Mouse (Mus musculus): ENCODE measurements around the gene Cnnm4. TPM values are rescaled to one million over a fixed set of nuclear protein-coding genes. Genes with fewer than 3 reads are reported as not detected.

The Cnnm4 gene
- polyA plus RNA-seq, 1 experiment from 2014 or later, result 16.2 TPM

GRCm38 (mm10) chr1:36454055-36454815 is 17.2 kb upstream of the Cnnm4 start:
- H3K27ac ChIP-seq (replicated peaks), result no peak overlapping the region
- no peaks in the 10 kb centered on the region for H3K9me3 ChIP-seq
- no peak overlapping the region for H3K4me3 ChIP-seq
- H3K4me1 ChIP-seq, result peaks cover 6% of the 10 kb centered on the region
- DNase-seq (ENCODE audit: low spot score), result no peak
- H3K27me3 ChIP-seq (replicated peaks; ENCODE audit: low read depth, poor library complexity, severe bottlenecking), result no peaks in the 10 kb centered on the region
- H3K36me3 ChIP-seq (replicated peaks), result no peaks in the 10 kb centered on the region
- WGBS, result 82% methylated on average over 6 of the region's 6 CpGs

GRCm38 (mm10) chr1:36457388-36458014 is 13.9 kb upstream of the Cnnm4 start:
- Histone ChIP-seq H3K4me1 (peaks cover 9% of the 10 kb centered on the region), H3K36me3 (replicated peaks) (no peaks in the 10 kb centered on the region), H3K9me3 (no peaks in the 10 kb centered on the region), H3K4me3 (no peak overlapping the region), H3K27me3 (replicated peaks; ENCODE audit: low read depth, poor library complexity, severe bottlenecking) (no peaks in the 10 kb centered on the region), H3K27ac (replicated peaks) (no peak overlapping the region)
- DNase-seq (ENCODE audit: low spot score), result no peak
- 31% methylated on average over 7 of the region's 7 CpGs for WGBS

- H3K4me3 ChIP-seq, result no peak overlapping the region
- 81% methylated on average over 5 of the region's 5 CpGs for WGBS
These were observed 13.3 kb upstream of the Cnnm4 start for GRCm38 (mm10) chr1:36458169-36458568.

GRCm38 (mm10) chr1:36461829-36462228 is 9.6 kb upstream of the Cnnm4 start:
- Histone ChIP-seq H3K4me3 (no peak overlapping the region), H3K27ac (replicated peaks) (no peak overlapping the region), H3K4me1 (peaks cover 9% of the 10 kb centered on the region), H3K36me3 (replicated peaks) (no peaks in the 10 kb centered on the region), H3K9me3 (no peaks in the 10 kb centered on the region), H3K27me3 (replicated peaks; ENCODE audit: low read depth, poor library complexity, severe bottlenecking) (0 out of 2 replicates have a peak, but pooled peaks cover 3% of the 10 kb centered on the region)
- no peak for DNase-seq (ENCODE audit: low spot score)
- 60% methylated on average over 2 of the region's 2 CpGs for WGBS

More at GRCm38 (mm10) chr1:36458169-36458568, 13.3 kb upstream of the Cnnm4 start:
- DNase-seq (ENCODE audit: low spot score), result no peak
- no peaks in the 10 kb centered on the region for H3K27me3 ChIP-seq (replicated peaks; ENCODE audit: low read depth, poor library complexity, severe bottlenecking)
- H3K4me1 ChIP-seq, result peaks cover 9% of the 10 kb centered on the region
- H3K36me3 ChIP-seq (replicated peaks), result no peaks in the 10 kb centered on the region
- H3K9me3 ChIP-seq, result no peaks in the 10 kb centered on the region
- H3K27ac ChIP-seq (replicated peaks), result no peak overlapping the region

GRCm38 (mm10) chr1:36465641-36466160 is 5.7 kb upstream of the Cnnm4 start:
- Histone ChIP-seq H3K36me3 (replicated peaks) (no peaks in the 10 kb centered on the region), H3K4me3 (no peak overlapping the region), H3K4me1 (peaks cover 18% of the 10 kb centered on the region), H3K27ac (replicated peaks) (no peak overlapping the region), H3K9me3 (no peaks in the 10 kb centered on the region), H3K27me3 (replicated peaks; ENCODE audit: low read depth, poor library complexity, severe bottlenecking) (peaks cover 12% of the 10 kb centered on the region; the same call in 1 of the 2 replicates)
- 72% methylated on average over 4 of the region's 4 CpGs for WGBS
- DNase-seq (ENCODE audit: low spot score), result no peak

- no peak for DNase-seq (ENCODE audit: low spot score)
- H3K4me3 ChIP-seq, result no peak overlapping the region
- H3K36me3 ChIP-seq (replicated peaks), result no peaks in the 10 kb centered on the region
- WGBS, result 49% methylated on average over 5 of the region's 5 CpGs
- no peaks in the 10 kb centered on the region for H3K9me3 ChIP-seq
- peaks cover 27% of the 10 kb centered on the region for H3K4me1 ChIP-seq
- no peak overlapping the region for H3K27ac ChIP-seq (replicated peaks)
- peaks cover 12% of the 10 kb centered on the region; the same call in 1 of the 2 replicates for H3K27me3 ChIP-seq (replicated peaks; ENCODE audit: low read depth, poor library complexity, severe bottlenecking)
These were observed 4.0 kb upstream of the Cnnm4 start for GRCm38 (mm10) chr1:36467446-36467845.

- DNase-seq (ENCODE audit: low spot score), result no peak
- H3K4me3 ChIP-seq, result no peak overlapping the region
- 30% methylated on average over 2 of the region's 2 CpGs for WGBS
- no peak overlapping the region for H3K27ac ChIP-seq (replicated peaks)
- peaks cover 9% of the 10 kb centered on the region; the same call in 1 of the 2 replicates for H3K27me3 ChIP-seq (replicated peaks; ENCODE audit: low read depth, poor library complexity, severe bottlenecking)
- H3K4me1 ChIP-seq, result peaks cover 52% of the 10 kb centered on the region
- H3K36me3 ChIP-seq (replicated peaks), result no peaks in the 10 kb centered on the region
- H3K9me3 ChIP-seq, result no peaks in the 10 kb centered on the region
These were observed 1.5 kb upstream of the Cnnm4 start for GRCm38 (mm10) chr1:36469811-36470444.

- Histone ChIP-seq H3K4me1 (peaks cover 70% of the 10 kb centered on the region), H3K27me3 (replicated peaks; ENCODE audit: low read depth, poor library complexity, severe bottlenecking) (peaks cover 9% of the 10 kb centered on the region; the same call in 1 of the 2 replicates)
- WGBS, result 17% methylated on average over 18 of the region's 18 CpGs
These were observed 653 bp downstream of the Cnnm4 start for GRCm38 (mm10) chr1:36472106-36472440.

GRCm38 (mm10) chr1:36473211-36473780 is 1.9 kb downstream of the Cnnm4 start:
- peaks cover 70% of the 10 kb centered on the region for H3K4me1 ChIP-seq
- H3K36me3 ChIP-seq (replicated peaks), result peaks cover 2% of the 10 kb centered on the region; the same call in 1 of the 2 replicates
- no peak for DNase-seq (ENCODE audit: low spot score)
- 84% methylated on average over 10 of the region's 10 CpGs for WGBS
- peaks cover 7% of the 10 kb centered on the region; the same call in 1 of the 2 replicates for H3K27me3 ChIP-seq (replicated peaks; ENCODE audit: low read depth, poor library complexity, severe bottlenecking)
- H3K9me3 ChIP-seq, result no peaks in the 10 kb centered on the region
- H3K4me3 ChIP-seq, result peak overlapping the region; percentile 76
- no peak overlapping the region for H3K27ac ChIP-seq (replicated peaks)

More at GRCm38 (mm10) chr1:36472106-36472440, 653 bp downstream of the Cnnm4 start:
- Histone ChIP-seq H3K9me3 (no peaks in the 10 kb centered on the region), H3K36me3 (replicated peaks) (no peaks in the 10 kb centered on the region), H3K4me3 (peak overlapping the region; percentile 76), H3K27ac (replicated peaks) (peak overlapping the region; percentile 85)
- no peak for DNase-seq (ENCODE audit: low spot score)

GRCm38 (mm10) chr1:36474646-36475045 is 3.2 kb downstream of the Cnnm4 start:
- Histone ChIP-seq H3K36me3 (replicated peaks) (peaks cover 2% of the 10 kb centered on the region; the same call in 1 of the 2 replicates), H3K4me3 (peak overlapping the region; percentile 40), H3K9me3 (no peaks in the 10 kb centered on the region), H3K27ac (replicated peaks) (no peak overlapping the region), H3K4me1 (peaks cover 72% of the 10 kb centered on the region), H3K27me3 (replicated peaks; ENCODE audit: low read depth, poor library complexity, severe bottlenecking) (no peaks in the 10 kb centered on the region; the same call in 1 of the 2 replicates)
- no peak for DNase-seq (ENCODE audit: low spot score)
- 67% methylated on average over 3 of the region's 3 CpGs for WGBS

GRCm38 (mm10) chr1:36475480-36476110 is 4.2 kb downstream of the Cnnm4 start:
- Histone ChIP-seq H3K36me3 (replicated peaks) (peaks cover 2% of the 10 kb centered on the region; the same call in 1 of the 2 replicates), H3K4me1 (peaks cover 66% of the 10 kb centered on the region), H3K27me3 (replicated peaks; ENCODE audit: low read depth, poor library complexity, severe bottlenecking) (no peaks in the 10 kb centered on the region), H3K9me3 (no peaks in the 10 kb centered on the region), H3K27ac (replicated peaks) (peak overlapping the region; percentile 66), H3K4me3 (peak overlapping the region; percentile 40)
- DNase-seq (ENCODE audit: low spot score), result peak; percentile 49
- 42% methylated on average over 8 of the region's 8 CpGs for WGBS

GRCm38 (mm10) chr1:36476426-36476825 is 5.0 kb downstream of the Cnnm4 start:
- H3K27ac ChIP-seq (replicated peaks), result no peak overlapping the region; the same call in 1 of the 2 replicates
- peaks cover 2% of the 10 kb centered on the region; the same call in 1 of the 2 replicates for H3K36me3 ChIP-seq (replicated peaks)
- peaks cover 62% of the 10 kb centered on the region for H3K4me1 ChIP-seq
- no peaks in the 10 kb centered on the region for H3K9me3 ChIP-seq
- no peaks in the 10 kb centered on the region for H3K27me3 ChIP-seq (replicated peaks; ENCODE audit: low read depth, poor library complexity, severe bottlenecking)
- H3K4me3 ChIP-seq, result peak overlapping the region; percentile 40; the same call in 1 of the 2 replicates
- WGBS, result 85% methylated on average over 7 of the region's 7 CpGs
- no peak for DNase-seq (ENCODE audit: low spot score)

Measured in embryonic facial prominence, embryonic 10.5 days (tissue).